Mouse (Mus musculus): ENCODE measurements around the gene Fig4.

- TF ChIP-seq CTCF (IDR thresholded peaks at IDR 0.05; ENCODE audit: extremely low read depth, insufficient read depth, low read length) = no peak
- no peak for TF ChIP-seq POLR2A (IDR thresholded peaks at IDR 0.05; ENCODE audit: extremely low read depth, insufficient read depth, low read length)
Observed at GRCm38 (mm10) chr10:41245028-41245427, 58.0 kb downstream of the Fig4 start.

Data from cortical plate, adult 2 months (tissue).